Mouse (Mus musculus): ENCODE results near the gene Chchd1.

Chchd1 gene

GRCm38 (mm10) chr14:20702741-20703381 is at the start of gene Chchd1:
Gene Chchd1, plus strand, starts transcription at chr14:20703006.
- ATAC-seq (ENCODE audit: insufficient number of reproducible peaks, low FRiP score, low TSS enrichment), result peak; percentile 60

- ATAC-seq (ENCODE audit: insufficient number of reproducible peaks, low FRiP score, low TSS enrichment), result no peak
Measured at GRCm38 (mm10) chr14:20654690-20655421, 48.0 kb upstream of the Chchd1 start.

GRCm38 (mm10) chr14:20655731-20656130 is 47.1 kb upstream of the Chchd1 start:
- no peak for ATAC-seq (ENCODE audit: insufficient number of reproducible peaks, low FRiP score, low TSS enrichment)

GRCm38 (mm10) chr14:20656361-20656760 is 46.4 kb upstream of the Chchd1 start, which contains the start of gene Myoz1:
Gene Myoz1, minus strand, starts transcription at chr14:20656540.
- no peak for ATAC-seq (ENCODE audit: insufficient number of reproducible peaks, low FRiP score, low TSS enrichment)

- no peak for ATAC-seq (ENCODE audit: insufficient number of reproducible peaks, low FRiP score, low TSS enrichment)
Measured at GRCm38 (mm10) chr14:20658326-20658725, 44.5 kb upstream of the Chchd1 start.

GRCm38 (mm10) chr14:20658902-20659301 is 43.9 kb upstream of the Chchd1 start:
- no peak for ATAC-seq (ENCODE audit: insufficient number of reproducible peaks, low FRiP score, low TSS enrichment)

GRCm38 (mm10) chr14:20659687-20660086 is 43.1 kb upstream of the Chchd1 start:
- no peak for ATAC-seq (ENCODE audit: insufficient number of reproducible peaks, low FRiP score, low TSS enrichment)

GRCm38 (mm10) chr14:20660827-20661660 is 41.8 kb upstream of the Chchd1 start:
- ATAC-seq (ENCODE audit: insufficient number of reproducible peaks, low FRiP score, low TSS enrichment), result peak; percentile 83

- ATAC-seq (ENCODE audit: insufficient number of reproducible peaks, low FRiP score, low TSS enrichment), result peak; percentile 9; the same call in 1 of the 2 replicates
Measured at GRCm38 (mm10) chr14:20661661-20662331, 41.0 kb upstream of the Chchd1 start.

GRCm38 (mm10) chr14:20662740-20663139 is 40.1 kb upstream of the Chchd1 start:
- ATAC-seq (ENCODE audit: insufficient number of reproducible peaks, low FRiP score, low TSS enrichment), result no peak

- ATAC-seq (ENCODE audit: insufficient number of reproducible peaks, low FRiP score, low TSS enrichment), result no peak
Measured at GRCm38 (mm10) chr14:20663601-20664000, 39.2 kb upstream of the Chchd1 start.

- no peak for ATAC-seq (ENCODE audit: insufficient number of reproducible peaks, low FRiP score, low TSS enrichment)
Measured at GRCm38 (mm10) chr14:20664436-20664835, 38.4 kb upstream of the Chchd1 start.

- ATAC-seq (ENCODE audit: insufficient number of reproducible peaks, low FRiP score, low TSS enrichment), result no peak
Measured at GRCm38 (mm10) chr14:20667469-20667868, 35.3 kb upstream of the Chchd1 start.

GRCm38 (mm10) chr14:20668154-20668810 is 34.5 kb upstream of the Chchd1 start, which contains the start of gene Synpo2l:
Gene Synpo2l, minus strand, starts transcription at chr14:20668354.
- ATAC-seq (ENCODE audit: insufficient number of reproducible peaks, low FRiP score, low TSS enrichment), result no peak

- ATAC-seq (ENCODE audit: insufficient number of reproducible peaks, low FRiP score, low TSS enrichment), result no peak
Measured at GRCm38 (mm10) chr14:20672990-20673389, 29.8 kb upstream of the Chchd1 start.

GRCm38 (mm10) chr14:20673735-20674063 is 29.1 kb upstream of the Chchd1 start:
- peak; percentile 71 for ATAC-seq (ENCODE audit: insufficient number of reproducible peaks, low FRiP score, low TSS enrichment)

- peak; percentile 96 for ATAC-seq (ENCODE audit: insufficient number of reproducible peaks, low FRiP score, low TSS enrichment)
Measured at GRCm38 (mm10) chr14:20674064-20674833, 28.6 kb upstream of the Chchd1 start, which contains the start of gene Sec24c. Gene Sec24c, plus strand, starts transcription at chr14:20674308.

- ATAC-seq (ENCODE audit: insufficient number of reproducible peaks, low FRiP score, low TSS enrichment), result no peak
Measured at GRCm38 (mm10) chr14:20677906-20678305, 24.9 kb upstream of the Chchd1 start.

GRCm38 (mm10) chr14:20681742-20682141 is 21.1 kb upstream of the Chchd1 start:
- no peak for ATAC-seq (ENCODE audit: insufficient number of reproducible peaks, low FRiP score, low TSS enrichment)
